Mouse (Mus musculus): ENCODE measurements around the gene Drosha.
"Not testable (repeated sequence)": the region's sequence is repeated elsewhere in the genome, so short reads cannot be mapped to it uniquely, and the experiment has no call there.

Gene Drosha

DNA sequence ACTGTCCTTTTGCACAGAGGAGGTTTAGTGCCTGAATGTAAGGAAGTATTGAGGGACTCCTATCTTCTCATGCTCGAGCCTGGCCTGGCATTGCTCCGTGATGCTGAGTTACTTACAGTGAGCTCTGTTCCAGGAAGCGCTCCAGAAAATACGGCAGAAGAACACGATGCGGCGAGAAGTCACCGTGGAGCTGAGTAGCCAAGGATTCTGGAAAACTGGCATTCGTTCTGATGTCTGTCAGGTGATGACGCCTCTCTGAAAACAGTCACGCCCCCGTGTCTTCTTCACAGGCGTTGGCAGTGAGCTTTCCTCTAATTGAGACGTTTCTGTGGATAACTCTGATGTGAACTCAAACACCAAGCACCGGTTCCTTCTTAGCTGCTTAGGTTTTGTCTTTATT, 60.2 kb downstream of the Drosha start:
- DNase-seq (ENCODE audit: low spot score in 2 of 2) = no peak

DNA sequence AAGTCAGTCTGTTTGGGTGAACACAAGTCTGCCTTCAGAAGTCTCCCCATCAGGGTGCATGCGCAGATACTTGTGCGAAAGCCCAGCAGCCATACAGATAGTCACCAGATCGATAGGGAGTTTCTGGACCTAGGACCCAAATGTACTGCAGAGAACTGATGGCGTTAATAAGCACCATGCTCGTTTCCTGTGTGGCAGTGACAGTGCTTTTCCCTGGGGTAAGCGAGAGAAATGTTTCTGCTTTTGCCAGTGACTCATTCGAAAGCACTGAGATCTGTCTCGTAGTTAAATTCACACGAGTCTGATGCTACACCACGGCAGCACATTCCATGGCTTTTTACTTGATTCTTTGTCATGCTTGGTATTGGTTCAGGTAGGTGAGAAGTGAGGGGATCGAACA, 60.7 kb downstream of the Drosha start:
- no peak for DNase-seq (ENCODE audit: low spot score in 2 of 2)

DNA sequence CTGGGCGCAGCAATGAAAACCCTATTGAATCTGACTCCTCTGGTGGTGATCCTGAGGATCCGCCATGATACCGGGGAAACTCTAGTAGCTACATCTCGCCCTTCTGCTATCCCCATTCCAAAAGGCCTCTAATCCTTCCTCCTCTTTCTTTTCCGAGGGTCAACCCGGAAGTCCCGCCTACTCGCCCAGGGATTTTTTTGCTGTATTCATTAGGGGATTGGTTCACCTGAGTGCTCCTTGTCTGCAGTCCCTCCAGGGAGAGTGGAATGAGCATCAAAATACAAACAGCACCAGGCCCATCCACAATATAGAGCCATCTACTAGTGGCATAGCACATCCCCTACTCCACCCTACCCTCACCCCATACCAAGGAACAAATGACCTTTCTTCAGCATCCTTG, 62.6 kb downstream of the Drosha start:
- DNase-seq (ENCODE audit: low spot score in 2 of 2) = no peak

DNA sequence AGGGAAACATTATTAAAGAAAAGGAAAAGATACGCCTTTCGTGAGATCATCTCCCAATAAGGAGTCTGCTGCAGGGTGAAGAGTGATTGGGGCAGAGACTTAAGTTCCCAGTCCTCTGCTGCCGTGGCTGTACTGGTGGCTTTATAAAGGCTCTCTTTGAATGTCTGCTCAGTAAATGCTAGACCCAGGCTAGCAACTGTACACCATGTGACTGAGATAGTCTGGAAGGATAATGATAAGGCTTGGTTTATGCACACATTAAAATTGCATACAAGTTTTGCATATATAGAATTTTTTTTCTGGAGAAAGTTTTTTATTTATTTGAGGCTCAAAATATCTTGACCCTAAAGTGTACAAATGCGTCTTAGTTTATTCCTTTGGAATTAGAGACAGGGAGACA, 63.7 kb downstream of the Drosha start:
- DNase-seq (ENCODE audit: low spot score in 2 of 2) = no peak

GRCm38 (mm10) chr15:12889909-12890308, 65.3 kb downstream of the Drosha start:
- DNase-seq (ENCODE audit: low spot score in 2 of 2) = no peak

GRCm38 (mm10) chr15:12895426-12895825, 70.8 kb downstream of the Drosha start:
- no peak for DNase-seq (ENCODE audit: low spot score in 2 of 2)

DNA sequence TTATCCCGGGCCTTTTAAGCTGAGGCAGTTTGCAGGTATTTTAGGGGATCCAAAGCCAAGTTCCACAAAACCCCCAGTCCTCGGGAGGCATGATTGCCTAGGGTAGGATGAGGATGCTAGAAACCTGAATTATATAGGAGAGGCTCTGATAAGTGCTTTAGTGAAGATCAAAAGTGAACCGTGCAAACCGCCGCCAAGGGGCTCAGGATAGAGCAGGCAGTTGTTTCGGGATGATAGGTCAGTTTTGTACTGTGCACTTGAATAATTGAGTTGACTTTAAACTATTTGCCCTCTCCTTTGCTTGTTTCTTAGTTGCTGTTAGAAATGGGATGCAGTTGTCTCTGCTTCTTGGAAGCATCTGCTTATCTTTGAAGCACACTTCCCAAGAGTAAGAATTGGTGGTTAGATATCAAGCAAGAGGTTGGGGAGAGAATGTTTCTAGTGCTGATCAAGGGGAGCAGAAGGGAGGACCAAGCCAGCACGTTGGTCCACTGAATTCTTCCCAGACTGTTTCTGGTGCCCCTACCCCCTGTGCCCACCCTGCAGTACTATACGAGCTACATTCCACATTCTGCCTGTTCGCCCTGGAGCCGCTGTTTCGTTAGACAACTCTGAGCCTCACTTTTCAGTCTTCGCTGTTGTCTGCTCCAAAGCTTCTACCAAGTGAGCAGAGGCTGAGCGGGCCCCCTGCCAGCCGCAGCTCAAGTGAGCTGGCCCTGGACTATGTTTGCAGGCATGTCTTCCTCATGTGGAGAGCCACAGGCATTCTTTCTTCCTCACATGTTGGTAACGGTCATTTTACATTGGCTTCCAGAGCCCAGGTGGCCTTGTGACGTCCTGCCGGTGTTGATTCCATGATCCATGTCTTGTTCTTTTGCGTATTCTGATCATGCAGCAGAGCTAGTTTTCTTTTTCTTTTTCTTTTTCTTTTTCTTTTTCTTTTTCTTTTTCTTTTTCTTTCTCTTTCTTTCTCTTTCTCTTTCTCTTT, 71.7 kb downstream of the Drosha start:
- DNase-seq (ENCODE audit: low spot score in 2 of 2) = no peak

DNA sequence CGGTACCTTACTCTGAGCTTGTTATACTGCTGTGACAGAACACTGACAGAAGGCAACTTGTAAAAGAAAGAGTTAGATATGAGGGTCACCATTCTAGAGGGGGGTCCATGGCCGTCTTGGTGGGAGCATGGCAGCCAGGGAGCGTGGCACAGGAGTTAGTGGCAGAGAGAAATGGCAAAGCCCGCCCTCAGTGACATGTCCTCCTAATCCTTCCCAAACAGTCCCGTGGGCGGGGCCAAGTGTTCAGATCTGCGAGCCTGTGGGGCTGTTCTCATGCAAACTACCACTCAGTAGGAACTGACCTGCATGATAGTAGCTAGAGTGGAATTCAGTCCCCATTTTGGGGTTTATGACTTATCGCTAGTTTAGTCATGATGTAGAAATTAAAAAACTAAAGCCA, 73.2 kb downstream of the Drosha start:
- DNase-seq (ENCODE audit: low spot score in 2 of 2) = no peak

DNA sequence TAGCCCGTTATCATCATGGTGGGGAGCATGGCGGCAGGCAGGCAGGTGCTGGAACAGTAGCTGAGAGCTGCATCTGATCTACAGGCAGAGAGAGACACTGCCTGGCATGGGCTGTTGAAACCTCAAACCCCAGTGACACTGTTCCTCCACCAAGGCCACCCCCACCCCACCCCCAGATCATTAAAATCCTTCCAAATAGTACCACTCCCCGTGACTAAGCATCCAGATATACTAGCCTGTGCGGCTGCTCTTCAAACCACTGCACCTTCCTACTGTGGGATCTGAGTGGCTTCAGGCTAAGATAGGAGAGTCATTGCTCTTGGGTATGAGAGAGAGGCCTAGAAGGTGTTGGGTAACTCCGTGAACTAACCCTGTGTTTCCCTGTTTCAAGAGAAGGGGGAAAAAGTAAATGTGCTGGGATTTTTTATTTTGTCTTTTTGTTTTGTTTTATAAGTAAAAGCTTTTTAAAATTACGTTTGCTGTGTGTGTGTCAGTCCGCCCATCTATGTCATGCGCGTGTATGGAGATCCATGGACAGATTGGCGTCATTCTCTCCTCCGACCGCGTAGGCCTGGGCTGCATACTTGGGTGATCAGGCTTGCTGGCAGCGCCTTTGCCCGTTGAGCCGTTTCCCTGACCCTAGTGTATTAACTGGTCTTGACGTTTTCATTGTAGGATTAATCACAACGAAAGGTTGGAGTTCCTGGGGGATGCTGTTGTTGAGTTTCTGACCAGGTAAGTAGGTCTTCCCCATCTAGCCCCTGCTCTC, 76.0 kb downstream of the Drosha start:
- DNase-seq (ENCODE audit: low spot score in 2 of 2) = no peak

- DNase-seq (ENCODE audit: low spot score in 2 of 2) = no peak
These were observed 76.6 kb downstream of the Drosha start for GRCm38 (mm10) chr15:12901197-12901570.

DNA sequence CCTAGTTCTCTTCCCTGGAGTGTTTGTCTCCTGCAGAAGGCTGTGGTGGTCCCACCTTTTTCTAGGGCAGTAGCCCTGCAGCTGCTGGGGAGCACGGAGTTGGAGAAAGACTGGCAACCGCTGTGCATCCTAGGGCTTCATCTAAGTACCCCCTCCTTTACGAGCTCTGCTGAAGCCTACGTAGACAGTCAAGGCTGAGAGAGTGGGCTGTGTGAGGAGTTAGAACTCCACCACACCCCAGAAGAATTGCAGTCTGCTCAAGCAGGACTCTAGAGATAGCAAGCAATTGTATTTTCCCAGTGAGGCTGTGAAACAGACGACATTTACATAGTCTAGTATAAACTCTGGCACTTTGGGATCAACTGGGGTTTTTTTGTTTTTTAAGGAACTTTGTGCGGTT, 79.8 kb downstream of the Drosha start:
- DNase-seq (ENCODE audit: low spot score in 2 of 2) = no peak

GRCm38 (mm10) chr15:12907962-12908719, 83.5 kb downstream of the Drosha start:
- peak in 1 of 2 experiments; percentile 12 for DNase-seq (ENCODE audit: low spot score in 2 of 2)

DNA sequence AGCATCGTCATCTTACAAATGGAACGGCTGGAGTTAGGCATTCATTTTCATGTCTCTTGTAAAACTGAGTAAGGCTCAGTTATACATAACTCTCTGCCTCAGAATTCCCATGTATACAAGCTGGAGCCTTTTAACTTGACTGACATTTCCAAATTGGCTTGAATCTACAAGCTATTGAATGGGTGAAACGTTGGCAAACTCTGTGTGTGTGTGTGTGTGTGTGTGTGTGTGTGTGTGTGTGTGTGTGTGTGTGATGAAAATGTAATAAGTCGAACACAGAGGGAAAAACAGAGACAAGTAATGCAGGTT, 84.1 kb downstream of the Drosha start:
- no peak for DNase-seq (ENCODE audit: low spot score in 2 of 2)

GRCm38 (mm10) chr15:12909171-12909570, 84.6 kb downstream of the Drosha start:
- no peak for DNase-seq (ENCODE audit: low spot score in 2 of 2)

DNA sequence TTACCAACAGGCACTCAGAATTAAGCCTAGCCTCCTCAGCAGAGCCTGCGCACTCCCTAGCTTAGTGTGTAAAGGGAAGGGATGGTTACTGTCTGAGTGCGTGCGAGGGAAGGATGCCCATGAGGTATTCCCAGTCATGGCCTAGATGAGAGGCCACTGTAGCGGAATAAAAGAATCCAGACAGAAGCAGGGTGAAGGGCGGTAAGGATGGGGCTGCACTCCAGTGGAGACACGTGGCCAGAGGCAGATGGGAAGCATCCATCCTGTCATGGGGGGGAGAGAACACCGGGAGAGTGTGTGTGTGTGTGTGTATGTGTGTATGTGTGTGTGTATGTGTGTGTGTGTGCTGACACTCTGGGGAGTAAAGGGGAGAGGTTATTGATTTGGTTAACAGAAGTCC, 86.5 kb downstream of the Drosha start:
- DNase-seq (ENCODE audit: low spot score in 2 of 2) = no peak

- DNase-seq (ENCODE audit: low spot score in 2 of 2) = no peak
These were observed 91.8 kb downstream of the Drosha start for GRCm38 (mm10) chr15:12916314-12916815.

DNA sequence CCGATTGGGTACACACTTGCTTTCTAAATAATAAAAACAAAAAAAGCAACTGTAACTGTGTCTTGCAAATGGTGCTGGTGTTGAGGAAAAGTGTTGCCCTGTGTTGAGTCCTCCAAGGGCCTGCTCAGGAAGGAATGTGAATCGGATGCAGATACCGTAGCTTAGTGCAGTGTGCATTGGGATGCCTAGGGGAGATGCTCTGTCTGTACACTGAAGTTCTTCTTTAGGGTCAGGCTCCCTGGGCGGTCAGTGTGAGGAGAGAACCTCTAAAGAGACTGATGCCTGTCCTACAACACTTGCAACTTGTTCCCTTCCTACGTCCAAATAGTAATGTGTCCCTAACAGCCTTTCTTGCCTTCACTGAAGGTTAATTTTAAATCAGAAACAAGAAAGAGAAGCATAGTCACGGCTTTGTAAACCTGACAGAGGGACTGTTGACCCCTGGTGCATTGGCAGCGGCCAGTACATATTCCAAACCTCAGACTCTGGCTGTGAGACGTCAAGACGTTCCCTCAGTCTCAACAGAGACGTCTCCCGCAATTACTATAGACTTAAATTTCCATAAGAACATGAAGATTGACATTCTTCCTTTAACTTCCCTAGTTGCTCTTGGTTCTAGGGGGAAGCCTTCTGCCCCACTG, 94.8 kb downstream of the Drosha start:
- not testable (repeated sequence) for DNase-seq (ENCODE audit: low spot score in 2 of 2)

DNA sequence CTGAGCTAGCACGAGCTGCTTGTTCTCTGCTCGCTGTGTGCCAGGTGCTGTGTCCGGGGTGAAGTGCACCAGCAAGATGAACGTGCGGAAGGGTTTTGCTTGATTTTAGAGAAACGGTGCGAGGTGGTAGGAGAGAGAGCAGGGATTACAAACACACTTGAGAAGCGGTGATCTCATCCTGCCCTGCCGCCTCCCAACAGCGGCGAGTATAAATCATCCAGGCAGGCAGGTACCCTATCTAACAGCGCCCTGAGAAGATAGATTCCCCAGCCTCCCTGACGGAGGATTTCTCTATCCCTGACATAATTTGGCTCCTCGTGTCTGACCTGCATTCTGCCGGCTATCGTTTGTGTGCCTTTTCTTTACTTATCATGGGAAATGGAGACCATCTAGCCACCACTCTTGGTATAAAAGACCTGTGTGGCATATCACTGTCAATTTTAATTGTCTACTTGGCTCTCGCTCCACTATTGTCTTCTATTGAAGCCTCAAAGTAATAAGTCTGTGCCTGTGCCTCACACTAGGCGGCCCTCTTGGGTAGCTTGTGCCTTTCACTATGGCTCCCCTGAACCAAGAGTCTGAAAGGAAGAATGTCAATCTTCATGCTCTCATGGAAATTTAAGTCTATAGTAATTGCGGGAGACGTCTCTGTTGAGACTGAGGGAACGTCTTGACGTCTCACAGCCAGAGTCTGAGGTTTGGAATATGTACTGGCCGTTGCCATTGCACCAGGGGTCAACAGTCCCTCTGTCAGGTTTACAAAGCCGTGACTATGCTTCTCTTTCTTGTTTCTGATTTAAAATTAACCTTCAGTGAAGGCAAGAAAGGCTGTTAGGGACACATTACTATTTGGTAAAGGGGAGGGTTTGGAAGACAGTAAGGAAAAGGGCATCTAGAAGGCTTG, 95.6 kb downstream of the Drosha start:
- DNase-seq (ENCODE audit: low spot score in 2 of 2) = no peak

GRCm38 (mm10) chr15:12921901-12922300, 97.3 kb downstream of the Drosha start:
- no peak for DNase-seq (ENCODE audit: low spot score in 2 of 2)

DNA sequence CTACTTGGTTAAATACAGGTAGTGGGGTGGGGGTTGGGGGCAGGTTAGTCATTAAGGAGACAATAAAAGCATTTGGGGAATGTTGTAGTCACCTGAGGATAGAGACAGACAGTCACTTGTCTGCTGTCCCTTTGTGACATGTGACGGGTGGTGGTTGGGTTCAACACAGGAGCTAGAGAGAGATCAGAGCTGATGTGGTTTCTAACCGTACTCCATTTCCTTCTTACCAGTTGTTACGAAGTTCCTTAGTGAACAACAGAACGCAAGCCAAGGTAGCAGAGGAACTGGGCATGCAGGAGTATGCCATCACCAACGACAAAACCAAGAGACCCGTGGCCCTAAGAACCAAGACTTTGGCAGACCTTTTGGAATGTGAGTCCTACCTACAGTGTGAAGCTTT, 99.2 kb downstream of the Drosha start:
- DNase-seq (ENCODE audit: low spot score in 2 of 2) = no peak

DNA sequence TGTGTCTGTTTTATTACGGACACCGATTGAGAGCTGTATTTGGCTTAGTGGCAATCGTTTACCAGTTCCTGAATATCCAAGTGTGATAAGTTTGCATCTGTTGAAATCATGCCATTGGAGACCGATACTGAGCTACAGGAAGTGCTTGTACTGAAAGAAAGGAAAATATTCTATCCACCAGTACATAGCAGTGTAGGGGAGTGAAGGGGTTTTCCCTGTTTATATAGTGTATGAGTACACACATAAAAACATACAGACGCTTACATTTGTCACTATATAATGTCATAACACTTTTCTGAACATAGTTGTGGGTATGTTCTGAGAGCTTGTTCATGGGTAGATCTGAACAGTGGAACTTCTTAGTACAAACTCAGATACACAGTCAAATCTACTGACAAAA, 106.9 kb downstream of the Drosha start:
- no peak for DNase-seq (ENCODE audit: low spot score in 2 of 2)
